ENCODE assay signal across 16 mouse cellular contexts in the genomic region with DNA sequence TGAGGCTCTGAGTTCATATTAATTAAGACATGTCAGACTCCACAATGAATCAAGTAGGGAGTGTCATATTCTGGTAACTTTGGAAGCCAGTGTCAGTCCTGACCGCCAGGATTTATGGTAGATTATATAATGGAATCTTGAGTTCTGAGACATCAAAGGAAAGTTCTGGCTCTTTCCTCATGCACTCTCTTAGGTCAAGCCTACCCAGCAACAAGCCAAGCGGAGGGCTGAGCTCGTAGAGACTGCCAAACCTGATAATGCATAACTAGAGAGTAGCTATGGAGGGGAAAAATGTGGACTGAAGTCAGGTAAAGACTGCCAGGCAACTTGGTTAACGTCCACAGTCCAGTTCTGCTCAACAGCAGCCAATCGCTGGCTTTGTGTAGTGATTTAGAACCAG. TPM values are rescaled to one million over a fixed set of nuclear protein-coding genes. Genes with fewer than 3 reads are reported as not detected.
DNase-seq lines count a peak whose midpoint lies in the region; TF ChIP-seq lines count a peak whose summit lies in the region.
"Had no signal": no experiment of that assay in that cellular context is flagged by ENCODE, and none has a peak within 500 bp of the region (broad histone marks: within the 10 kb centered on the region; RNA-seq: fewer than 3 reads in every experiment).

No protein-coding gene starts in this region.

- H3K36me3 ChIP-seq in heart, embryonic 10.5 days, result no peaks in the 10 kb centered on the region
- no peaks in the 10 kb centered on the region for H3K36me3 ChIP-seq in kidney, adult 2 months (ENCODE audit: control insufficient read depth, insufficient read depth, low read length)
- H3K36me3 ChIP-seq: neural tube, embryonic 12.5 days had no signal

- no peak for TF ChIP-seq CTCF in kidney, adult 2 months (conservative IDR thresholded peaks at IDR 0.05; ENCODE audit: insufficient read depth, insufficient read length, low read depth, low read length)
- no peak for TF ChIP-seq CTCF in layer of hippocampus, adult 2 months (conservative IDR thresholded peaks at IDR 0.05)

- DNase-seq in heart, adult 11 months, result peak; percentile 90
- no peak for DNase-seq in heart, embryonic 10.5 days (ENCODE audit: low spot score)
- DNase-seq in adipocyte (ENCODE audit: low spot score), result peak; percentile 8
- DNase-seq in kidney, adult 2 months, result peak; percentile 84
- peak; percentile 41 to 62 for DNase-seq in kidney, postnatal 4 days
- no peak for DNase-seq in layer of hippocampus, adult 9-10 months (ENCODE audit: low spot score)
- DNase-seq in layer of hippocampus, adult 2 months (ENCODE audit: low spot score in 2 of 2), result no peak
- no peak for DNase-seq in heart, adult 9 months (ENCODE audit: low spot score in 2 of 2)
- DNase-seq: cerebellum, adult 11-12 months; forebrain, postnatal 0 days; heart, adult 2 months; layer of hippocampus, postnatal 36 days; midbrain, embryonic 14.5 days; thymus, postnatal 36 days had no signal

- WGBS in heart, embryonic 10.5 days, result 77% methylated on average over 5 of the region's 5 CpGs
- WGBS in kidney, adult 2 months, result 16% methylated on average over 5 of the region's 5 CpGs

- H3K4me1 ChIP-seq in heart, embryonic 10.5 days, result no peaks in the 10 kb centered on the region
- peaks cover 15% of the 10 kb centered on the region for H3K4me1 ChIP-seq in kidney, adult 2 months (ENCODE audit: control insufficient read depth, insufficient read depth, low read length)
- H3K4me1 ChIP-seq: neural tube, embryonic 12.5 days had no signal

- H3K27me3 ChIP-seq in heart, embryonic 10.5 days (ENCODE audit: insufficient read depth, poor library complexity, severe bottlenecking), result no peaks in the 10 kb centered on the region
- H3K27me3 ChIP-seq in kidney, adult 2 months (replicated peaks; ENCODE audit: control insufficient read depth, insufficient read depth, low read length), result no peaks in the 10 kb centered on the region
- H3K27me3 ChIP-seq: neural tube, embryonic 12.5 days had no signal

- no peak for TF ChIP-seq POLR2A in kidney, adult 2 months (IDR thresholded peaks at IDR 0.05; ENCODE audit: low read depth, low read length)

- H3K9me3 ChIP-seq in heart, embryonic 10.5 days, result no peaks in the 10 kb centered on the region
- H3K9me3 ChIP-seq: neural tube, embryonic 12.5 days had no signal

- H3K27ac ChIP-seq in heart, embryonic 10.5 days, result no peak overlapping the region
- peak overlapping the region; percentile 68; the same call in 1 of the 2 replicates for H3K27ac ChIP-seq in kidney, adult 2 months (ENCODE audit: insufficient read depth, low read depth, low read length)
- H3K27ac ChIP-seq in layer of hippocampus, adult 2 months, result no peak overlapping the region
- H3K27ac ChIP-seq: heart, adult 2 months; hindbrain, postnatal 0 days; neural tube, embryonic 12.5 days had no signal

- no peak overlapping the region for H3K4me3 ChIP-seq in heart, embryonic 10.5 days
- no peak overlapping the region for H3K4me3 ChIP-seq in kidney, adult 2 months (ENCODE audit: insufficient read depth, low read depth, low read length)
- no peak overlapping the region for H3K4me3 ChIP-seq in layer of hippocampus, adult 2 months
- H3K4me3 ChIP-seq: heart, adult 2 months; neural tube, embryonic 12.5 days had no signal

RNA-seq across cellular contexts. Expression of gene Esr1, which starts 7.3 kb away (rescaled TPM):
- polyA plus RNA-seq in heart, embryonic 10.5 days (2016; fragmentation: Nextera tagmentation; extraction: Ambion mirVana), result 0.64 and 0.68 TPM in 2 replicates
- 5.1 and 6.4 TPM in 2 replicates for polyA plus RNA-seq in kidney, adult 2 months (2012; rRNA removed)
- total RNA-seq in layer of hippocampus, adult 2 months (2021), result 1 to 10 TPM; 2.5 to 2.7 TPM

Comparison
In these comparisons a context has a peak if more than half of its experiments do, and no peak if none do; other contexts are left out.
1. DNase-seq: peak in heart, adult 11 months (single experiment), adipocyte (single experiment), kidney, adult 2 months (single experiment) and kidney, postnatal 4 days (2 of 2); none in heart, embryonic 10.5 days (single experiment), layer of hippocampus, adult 9-10 months (single experiment), layer of hippocampus, adult 2 months (0 of 2) and heart, adult 9 months (0 of 2).